Mouse (Mus musculus) yolk sac, embryonic 10.5 days (tissue): ENCODE data around the gene Erbb3.

Experiments used
- DNase-seq: peaks from one replicate; pipeline ENCODE4 v3.0.0-alpha.2; 2017; ENCODE audit warnings: low spot score

Gene Erbb3

DNA sequence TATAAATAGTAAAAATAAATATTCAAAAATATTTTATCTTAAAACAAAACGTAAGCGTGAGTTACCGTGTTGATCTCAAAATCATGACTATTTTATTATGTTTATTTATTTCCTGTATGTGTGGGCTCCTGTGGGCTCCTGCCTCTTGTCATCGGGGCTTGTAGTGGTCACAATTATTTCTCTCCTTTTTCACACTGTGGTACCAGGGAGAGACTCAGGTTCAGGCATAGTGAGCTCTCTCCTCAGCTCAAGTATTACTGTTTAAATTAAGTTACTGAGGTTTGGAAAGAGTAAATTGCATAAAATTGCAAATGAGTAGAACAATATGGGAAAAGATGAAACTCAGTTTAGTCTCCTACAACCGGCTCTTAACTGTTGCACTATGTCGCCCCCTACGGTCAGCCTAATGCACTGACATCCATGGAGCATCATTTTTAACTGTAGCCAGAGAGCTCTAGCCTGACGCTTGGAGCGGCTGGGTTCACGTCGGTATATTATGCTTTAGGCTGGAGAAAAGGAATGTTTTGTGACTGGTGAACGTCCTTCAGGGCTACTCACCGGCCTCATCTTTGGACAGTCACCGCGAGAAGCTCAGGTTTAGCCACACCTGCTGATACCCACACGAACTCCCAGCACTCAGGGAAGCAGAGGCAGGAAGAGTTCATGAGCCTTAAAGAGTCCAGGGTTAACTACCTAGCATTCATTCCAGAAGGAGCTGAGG lies 23.1 kb upstream of the Erbb3 start:
- DNase-seq, result peak; percentile 64

DNA sequence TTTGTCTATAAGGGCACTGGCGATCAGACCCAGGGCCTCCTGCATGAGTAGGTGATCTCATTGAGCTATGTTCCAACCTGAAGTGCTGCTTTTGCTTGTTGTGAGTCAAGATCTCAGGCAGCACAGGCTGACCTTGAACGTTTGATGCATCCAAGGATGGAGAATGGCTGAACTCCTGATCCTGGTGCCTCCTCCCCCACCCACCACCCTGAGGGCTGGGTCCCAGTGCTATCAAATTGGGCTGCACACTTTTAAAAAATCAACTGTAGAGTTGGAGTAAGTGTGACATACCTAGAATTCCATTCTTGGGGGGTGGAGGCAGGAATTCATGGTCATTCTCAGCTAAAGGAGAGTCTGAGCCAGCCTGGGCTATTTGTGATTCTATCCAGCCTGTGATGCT lies 17.0 kb upstream of the Erbb3 start:
- DNase-seq, result no peak

DNA sequence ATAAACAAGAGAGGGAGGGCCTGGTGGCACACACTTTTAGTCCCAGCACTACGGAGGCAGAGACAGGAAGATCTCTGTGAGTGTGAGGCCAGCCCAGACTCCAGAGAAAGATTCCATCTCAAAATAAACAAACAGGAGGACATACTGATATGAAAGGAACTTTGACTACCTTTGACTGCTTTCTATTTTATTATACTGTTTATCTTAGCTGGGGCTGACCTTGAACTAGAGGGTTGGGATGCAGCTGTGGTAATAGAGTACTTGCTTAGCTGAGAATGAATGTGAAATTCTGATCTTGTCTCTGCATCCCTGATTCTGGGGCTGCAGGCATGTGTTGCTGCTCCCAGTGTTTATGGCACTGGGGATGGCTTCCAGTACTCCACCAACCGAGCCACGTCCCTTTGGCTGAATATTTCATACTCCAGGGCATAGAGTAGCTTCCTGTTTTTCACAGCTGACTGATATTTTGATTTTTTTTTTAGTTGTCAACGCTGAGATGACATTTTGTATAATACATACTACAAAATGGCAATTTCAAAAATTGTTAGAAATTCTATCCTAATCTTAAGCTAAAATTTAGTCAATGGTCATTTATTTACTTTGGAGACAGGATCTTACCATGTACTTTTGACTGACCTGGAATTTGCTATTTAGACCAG lies 13.1 kb upstream of the Erbb3 start:
- no peak for DNase-seq

DNA sequence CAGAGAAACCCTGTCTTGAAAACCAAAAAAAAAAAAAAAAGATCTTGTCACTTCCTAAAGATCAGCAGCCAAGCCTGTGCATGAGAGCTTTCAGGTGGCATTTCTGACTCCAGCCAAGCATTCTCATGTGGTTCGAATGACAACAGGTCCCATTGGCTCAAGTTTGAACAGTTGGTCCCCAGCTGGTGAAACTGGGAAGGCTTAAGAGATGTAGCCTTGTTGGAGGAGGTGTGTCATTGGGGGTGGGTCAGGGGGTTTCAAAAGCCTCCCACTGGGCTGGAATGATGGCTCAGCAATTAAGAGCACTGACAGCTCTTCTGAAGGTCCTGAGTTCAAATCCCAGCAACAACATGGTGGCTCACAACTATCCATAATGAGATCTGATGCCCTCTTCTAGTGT lies 12.0 kb upstream of the Erbb3 start:
- DNase-seq, result no peak

DNA sequence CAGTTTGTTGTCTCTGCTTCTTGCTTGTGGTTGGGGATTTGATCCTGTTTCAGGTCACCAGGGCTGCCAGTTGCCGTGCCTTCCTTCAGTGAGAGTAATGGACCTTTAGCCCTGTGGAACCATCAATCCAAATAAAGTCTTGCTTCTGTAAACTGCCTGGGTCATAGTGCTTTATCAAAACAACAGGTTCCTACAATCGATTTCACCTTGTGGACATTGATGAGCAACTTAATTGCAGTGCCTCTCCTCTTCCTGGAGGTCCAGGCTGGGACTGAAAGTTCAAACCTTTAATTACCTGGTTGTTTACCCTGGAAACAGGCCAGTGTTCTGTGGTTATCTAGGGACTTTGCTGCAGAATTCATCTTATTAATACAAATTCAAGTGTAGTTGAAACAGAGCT lies 9.0 kb upstream of the Erbb3 start:
- DNase-seq, result no peak

DNA sequence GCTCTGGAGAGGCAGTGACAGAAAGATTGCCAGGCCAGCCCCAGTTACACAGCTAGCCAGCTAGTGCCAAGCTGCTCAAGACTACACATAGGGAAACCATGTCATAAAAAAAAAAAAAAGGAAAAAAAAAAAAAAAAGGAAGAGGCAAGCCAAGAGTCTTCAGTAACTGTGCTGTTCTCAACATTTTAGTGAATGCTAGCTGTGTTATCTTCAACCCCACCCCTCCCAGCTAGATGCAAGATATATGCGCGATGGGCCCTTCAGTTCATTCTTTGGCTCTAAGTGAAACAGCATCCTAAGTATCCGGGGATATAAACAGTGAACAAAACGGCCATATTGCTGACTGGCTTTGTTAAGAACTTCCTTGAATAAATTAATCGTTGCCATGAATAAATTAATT lies 3.3 kb upstream of the Erbb3 start:
- no peak for DNase-seq

DNA sequence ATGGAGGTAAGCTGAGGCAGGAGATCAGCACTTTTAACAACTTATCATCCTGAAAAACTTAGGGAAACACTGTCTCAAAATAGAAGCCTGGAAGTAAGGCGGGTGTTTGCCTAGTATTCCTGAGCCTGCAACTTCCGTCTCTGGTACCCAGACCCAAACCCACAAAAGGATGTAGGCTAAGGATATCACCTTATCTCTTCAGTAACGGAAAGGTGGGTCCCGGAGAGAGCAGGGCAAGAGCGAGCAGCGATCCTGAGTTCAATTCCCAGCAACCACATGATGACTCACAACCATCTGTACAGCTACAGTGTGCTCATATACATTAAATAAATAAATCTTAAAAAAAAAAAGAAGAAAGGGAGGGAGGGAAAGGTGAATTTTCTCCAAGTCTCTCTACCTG lies 2.0 kb upstream of the Erbb3 start:
- no peak for DNase-seq

DNA sequence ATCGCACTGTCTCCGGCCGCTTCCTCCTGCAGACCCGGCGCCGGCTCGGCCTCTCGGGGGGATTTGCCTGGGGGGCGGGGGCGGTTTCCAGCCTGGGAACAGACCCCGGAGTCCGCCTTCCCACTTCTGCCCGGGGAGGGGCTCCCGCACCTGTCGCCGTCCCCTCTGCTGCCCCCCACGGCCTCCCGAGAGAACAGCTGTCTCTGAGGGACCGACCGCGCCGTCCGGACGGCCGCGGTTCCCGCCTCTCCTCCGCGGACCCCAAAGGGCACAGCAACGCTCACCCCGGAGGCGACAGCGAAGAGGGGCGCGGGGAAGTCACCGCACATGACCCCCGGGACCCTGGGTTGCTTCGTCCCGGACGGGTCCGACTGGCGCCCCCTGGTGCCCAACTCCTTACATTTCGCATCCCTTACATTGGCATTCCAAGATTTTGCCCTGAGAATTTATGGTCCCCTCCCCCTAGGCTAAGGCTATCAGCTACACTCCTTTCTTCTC lies 790 bp upstream of the Erbb3 start:
- DNase-seq, result peak; percentile 77

DNA sequence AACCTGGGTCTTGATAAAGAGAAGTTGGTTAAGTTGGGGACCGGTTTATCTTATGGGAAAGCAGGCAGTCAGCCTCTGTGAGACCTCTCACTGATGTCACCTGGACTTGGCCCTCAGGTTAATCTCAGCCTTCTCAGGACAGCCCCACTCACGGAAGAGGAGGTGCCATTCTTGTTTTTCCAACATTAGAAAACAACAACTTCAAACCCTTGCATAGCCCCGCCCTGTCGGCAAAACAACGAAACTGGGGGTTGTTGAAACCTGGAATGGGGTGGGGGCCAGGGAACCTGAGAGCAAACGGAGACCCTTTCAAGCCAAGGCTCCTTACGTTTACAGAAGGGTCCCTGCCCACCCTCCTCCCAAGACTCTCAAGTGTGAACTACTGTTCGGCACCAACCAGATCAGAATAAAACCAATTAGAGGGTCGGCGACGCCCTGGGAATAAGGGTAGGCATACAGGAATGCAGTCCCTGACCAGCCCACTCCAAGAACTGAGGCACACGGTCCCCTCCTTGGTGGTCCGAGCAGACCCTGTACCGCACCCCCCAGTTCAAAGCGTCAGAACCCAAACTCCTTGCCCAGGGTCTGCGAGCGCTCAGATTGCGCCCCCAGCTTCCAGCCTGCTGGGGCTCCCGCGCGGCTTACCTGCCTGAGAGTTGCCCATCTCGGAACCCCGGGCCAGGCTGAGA lies 533 bp downstream of the Erbb3 start:
- peak; percentile 59 for DNase-seq

DNA sequence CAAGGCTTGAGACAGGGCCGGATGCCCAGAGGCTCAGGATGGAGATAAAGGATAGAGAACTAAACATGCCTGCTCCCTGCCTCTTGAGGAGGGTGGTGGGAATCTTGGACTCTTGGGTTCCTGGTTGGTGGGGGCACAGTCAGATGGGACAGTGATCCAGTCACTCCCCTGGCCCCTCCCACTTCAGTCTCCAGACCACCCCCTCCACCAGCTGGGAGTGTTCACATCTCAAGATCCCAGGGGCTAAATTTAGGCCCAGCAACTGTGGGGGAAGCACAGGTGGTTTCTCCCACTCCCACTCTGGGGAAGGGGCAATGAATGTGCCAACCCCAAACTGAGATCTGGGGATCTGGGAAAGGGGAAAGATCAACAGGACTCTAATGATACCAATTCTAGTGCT lies 1.3 kb downstream of the Erbb3 start:
- DNase-seq, result peak; percentile 32

DNA sequence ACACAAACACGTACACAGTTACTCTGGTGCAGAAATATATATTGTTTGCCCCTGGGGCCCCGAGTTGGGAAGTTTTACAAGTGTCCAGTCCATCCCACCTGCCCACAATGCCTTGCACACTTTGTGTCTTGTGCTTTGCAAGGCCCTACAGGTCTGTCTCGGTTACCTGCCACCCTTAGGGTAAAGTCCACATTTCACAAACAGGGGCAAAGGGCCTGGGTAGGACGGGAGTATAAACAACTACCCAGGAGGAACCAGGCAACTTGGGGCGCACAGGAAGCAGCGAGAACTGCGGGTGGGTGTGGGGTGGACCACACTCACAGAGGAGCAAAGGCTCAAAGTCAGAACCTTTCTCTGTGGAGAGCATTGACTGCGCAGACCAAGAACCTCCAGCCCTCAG lies 1.8 kb downstream of the Erbb3 start:
- DNase-seq, result peak; percentile 80

DNA sequence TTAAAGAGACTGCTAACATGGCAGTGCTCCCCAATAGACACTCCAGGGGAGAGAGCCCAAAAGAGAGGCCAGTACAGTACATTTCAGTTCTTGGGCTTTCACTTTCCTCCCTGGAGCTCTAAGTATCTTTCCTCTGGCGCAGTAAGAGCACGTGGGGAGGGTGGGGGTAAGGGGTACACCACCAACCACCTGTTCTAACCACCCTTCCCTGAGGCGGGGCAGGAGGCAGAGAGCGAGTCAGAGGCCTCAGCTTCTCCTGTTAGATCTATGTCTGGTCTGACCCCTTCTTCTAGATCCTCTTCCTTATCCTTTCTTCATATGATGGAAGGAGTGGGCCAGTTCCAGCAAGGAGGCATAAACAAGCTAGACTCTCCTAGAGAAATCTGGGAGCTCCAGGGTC lies 2.3 kb downstream of the Erbb3 start:
- no peak for DNase-seq

DNA sequence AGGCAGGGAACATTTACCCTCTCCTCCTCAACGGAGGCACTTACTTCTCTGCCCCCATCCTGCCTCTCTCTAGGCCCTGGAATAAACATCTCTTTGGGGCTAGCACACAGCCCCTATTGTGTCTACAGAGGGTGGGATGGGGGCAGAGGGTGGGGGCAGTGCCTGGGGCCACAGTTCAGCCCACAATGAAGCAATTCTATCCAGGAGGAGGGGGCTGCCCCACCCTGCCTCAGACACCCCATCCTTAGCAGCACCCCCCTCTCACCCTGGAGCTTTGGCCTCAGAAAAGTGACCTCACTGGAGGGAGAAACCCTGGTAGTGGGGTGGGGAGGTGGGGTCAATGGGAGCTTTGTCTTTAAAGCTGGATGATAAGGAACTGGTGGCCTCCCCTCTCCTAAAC lies 2.9 kb downstream of the Erbb3 start:
- DNase-seq, result no peak

DNA sequence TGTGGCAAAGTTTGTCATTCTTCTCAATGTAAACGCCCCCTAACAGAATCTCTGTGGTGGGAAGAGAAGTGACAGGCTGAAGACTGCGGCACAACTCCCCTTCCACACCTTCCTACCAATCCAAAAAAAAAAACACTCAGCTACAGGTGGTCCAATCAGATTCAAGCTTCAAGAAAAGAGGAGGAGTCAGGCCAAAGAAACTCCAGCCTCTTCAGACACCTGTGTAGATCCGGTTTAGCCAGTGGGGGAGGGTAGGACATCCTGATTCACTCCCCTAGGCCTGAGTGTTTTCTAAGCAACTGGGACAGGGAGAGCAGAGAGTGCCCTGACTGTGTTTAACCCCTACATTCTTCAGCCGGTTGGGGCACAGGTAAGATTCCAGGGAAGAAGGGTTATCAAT lies 5.1 kb downstream of the Erbb3 start:
- peak; percentile 67 for DNase-seq

DNA sequence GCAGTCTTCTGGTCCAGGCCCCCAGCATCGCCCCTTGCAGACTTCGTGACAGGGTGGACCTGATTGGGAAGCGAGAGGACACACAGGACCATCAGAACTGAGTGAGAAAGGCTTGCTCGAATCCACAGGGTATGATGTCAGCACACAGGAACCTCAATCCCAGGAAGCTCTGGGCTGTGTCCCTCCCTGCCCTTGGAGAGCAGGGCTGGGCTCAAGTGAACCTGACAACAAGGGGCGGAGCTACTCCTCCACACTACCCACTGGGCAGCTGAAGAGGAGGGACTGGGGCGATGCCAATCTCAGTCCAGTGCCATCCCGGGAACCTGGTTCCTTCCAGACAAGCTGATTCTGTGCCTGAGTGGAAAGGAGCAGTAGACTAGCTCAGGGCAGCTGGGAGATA lies 5.8 kb downstream of the Erbb3 start:
- DNase-seq, result no peak

DNA sequence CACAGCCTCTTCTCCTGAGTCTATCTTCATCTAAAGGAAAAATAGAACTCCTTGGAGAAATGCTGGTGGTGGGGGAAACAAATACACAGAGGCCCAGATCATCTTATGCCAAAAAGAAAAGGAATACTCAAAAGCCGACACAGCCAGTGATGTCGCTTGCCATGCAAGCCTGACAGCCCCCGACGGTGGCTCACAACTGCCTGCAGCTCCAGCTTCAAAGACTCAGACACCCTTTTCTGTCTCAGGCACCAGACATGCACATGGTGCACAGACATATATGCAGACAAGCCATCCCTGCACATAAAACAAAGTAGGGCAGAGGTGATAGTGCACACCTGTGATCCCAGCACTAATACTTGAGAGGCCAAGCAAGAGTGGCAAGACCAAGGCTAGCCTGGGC lies 9.7 kb downstream of the Erbb3 start:
- no peak for DNase-seq

DNA sequence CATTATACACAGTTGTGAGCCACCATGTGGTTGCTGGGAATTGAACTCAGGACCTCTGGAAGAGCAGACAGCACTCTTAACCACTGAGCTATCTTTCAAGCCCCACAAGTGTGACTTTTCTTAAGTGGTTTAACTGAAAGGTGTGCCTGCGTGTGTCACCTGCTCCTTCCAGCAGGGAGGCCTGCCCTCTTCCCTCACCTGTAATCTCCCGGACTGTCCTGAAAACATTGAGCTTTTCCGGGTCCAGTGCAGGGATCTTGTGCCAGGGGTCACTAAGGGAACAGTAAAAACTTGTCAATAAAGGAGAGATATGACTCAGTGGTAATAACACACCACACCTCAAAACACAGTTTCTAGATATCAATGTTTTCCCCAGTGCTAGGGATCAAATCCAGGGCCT lies 10.2 kb downstream of the Erbb3 start:
- no peak for DNase-seq

DNA sequence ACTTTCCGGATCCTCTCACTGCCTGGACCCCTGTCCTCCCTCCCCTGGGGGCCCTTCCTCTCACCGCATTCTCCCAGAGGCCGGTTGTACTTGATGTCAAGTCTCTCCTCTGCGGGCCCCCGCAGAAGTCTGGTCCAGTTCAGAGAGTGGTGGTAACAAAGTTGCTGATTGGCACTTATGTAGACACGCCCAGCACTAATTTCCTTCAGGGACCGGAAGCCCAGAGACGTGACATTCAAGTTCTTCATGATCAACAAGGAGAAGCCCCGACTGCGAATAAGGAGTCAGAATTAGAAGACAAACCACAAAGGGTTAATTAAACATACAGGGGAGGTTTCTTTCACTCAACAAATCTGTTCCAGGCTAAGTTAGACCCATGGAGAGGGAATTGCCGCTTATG lies 11.1 kb downstream of the Erbb3 start:
- no peak for DNase-seq

DNA sequence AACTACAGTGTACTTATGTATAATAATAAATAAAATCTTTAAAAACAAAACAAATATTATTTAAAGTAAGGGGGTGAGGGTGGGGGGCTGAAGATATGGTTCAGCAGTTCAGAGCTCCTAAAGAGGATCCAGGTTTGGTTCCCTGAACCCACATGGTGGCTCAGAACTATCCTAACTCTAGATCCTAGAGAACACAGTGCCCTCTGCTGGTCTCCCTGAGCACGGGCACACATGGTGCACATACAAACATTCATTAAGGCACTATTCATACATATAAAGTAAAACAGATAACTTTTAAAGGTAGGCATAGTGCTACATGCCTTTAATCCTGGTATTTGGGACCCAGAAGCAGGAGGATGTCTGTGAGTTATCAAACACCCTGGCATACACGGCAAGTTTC lies 14.4 kb downstream of the Erbb3 start:
- no peak for DNase-seq

DNA sequence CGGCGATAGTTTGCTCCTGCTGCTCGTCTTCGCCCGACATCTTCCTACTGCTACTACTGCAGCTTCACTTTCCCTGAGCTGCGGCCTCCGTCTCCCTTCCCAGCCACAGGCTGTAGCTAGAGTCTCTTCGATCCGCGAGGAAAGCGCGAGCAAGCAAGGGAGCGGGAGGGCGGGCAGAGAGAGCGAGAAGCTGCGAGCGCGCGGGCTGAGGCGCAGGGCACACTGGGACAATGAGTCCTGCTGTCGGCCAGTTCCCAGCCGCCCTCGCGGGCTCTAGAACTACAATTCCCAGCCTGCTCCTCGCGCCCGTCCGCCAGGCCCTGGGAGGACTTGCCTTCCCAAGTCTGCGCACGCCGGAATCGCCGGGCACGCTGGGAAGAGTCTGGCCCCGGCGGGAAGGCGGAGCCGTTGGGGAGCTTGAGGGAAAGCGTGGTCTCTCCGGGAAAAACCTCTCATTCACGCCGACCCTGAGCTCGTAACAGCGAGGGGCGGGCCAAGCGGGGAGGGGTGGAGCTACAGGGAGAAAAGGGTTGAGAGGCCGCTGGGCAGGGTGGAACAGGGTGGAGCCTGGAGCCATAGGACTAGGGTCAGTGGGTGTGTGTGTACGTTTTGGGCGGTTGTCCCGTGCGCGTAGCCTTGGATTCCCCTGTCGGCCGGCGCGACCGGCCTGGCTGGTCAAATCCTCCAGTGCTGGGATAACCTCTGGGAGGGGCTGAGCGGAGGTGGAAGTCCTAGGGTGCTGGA lies 23.5 kb downstream of the Erbb3 start, which contains the start of gene Pa2g4:
Gene Pa2g4 (minus strand): TSS at position 200 of the 744 bp plus-strand sequence.
- DNase-seq, result peak; percentile 100

DNA sequence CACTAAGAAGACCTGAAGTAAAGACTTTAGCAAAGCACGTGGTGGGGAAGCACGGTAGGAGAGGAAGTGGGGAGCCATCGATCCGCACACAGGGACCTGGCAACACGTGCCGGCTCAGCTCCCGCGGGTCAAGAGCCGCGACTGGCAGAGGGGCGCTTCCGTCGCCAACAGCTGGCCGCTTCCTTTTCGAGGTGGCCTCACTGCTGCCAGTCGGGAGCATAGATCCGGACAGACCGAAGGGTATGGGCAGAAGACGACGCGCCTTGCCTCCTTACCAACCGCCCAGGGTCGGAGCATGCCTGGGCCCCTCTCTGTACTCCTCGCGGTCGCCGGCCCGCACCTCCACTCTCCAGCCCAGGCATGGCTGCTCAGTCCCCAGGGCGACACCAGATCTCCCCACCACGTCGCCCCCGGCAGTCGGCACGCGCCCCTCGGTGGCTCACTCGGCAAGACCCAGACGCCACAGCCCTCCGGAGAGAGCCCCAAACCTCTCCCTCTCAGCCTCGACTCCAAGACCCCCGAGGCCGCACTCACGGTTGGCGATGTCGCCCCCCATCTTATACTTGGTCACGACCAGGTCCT lies 24.2 kb downstream of the Erbb3 start:
- no peak for DNase-seq

DNA sequence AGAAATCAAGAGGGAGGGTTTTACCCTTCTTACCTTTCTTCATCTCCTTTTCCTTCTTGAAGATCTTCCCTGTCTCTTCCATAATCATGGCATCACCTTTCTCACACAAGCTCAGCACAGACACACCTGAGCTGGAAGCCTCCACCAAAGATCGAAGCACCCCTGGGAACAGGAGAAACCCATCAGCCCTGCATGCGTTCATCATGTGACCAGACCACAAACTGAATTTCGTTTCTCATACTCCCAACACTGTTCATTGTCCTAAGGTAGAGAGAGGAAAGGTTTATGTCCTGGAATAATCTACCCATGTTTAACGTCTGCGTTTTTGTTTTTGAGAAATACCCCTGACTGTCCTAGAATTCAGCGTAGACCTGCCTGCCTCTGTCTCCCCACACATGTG lies 25.9 kb downstream of the Erbb3 start:
- DNase-seq, result no peak
